Mouse (Mus musculus) leukemia stem cell, adult 10-12 weeks (primary cell): Measurements from ENCODE around the gene Cabcoco1. TPM values are rescaled to one million over a fixed set of nuclear protein-coding genes. Genes with fewer than 3 reads are reported as not detected.

Experiments
- polyA plus RNA-seq: library from polyadenylated mRNA; stranded (reverse); fragments of >175 nt; gene quantifications from 2 replicates; pipeline ENCODE4 v1.2.3, GENCODE M21; 2012; ENCODE audit warnings: low replicate concordance

Gene Cabcoco1
- polyA plus RNA-seq: not detected in 2 replicates

DNA sequence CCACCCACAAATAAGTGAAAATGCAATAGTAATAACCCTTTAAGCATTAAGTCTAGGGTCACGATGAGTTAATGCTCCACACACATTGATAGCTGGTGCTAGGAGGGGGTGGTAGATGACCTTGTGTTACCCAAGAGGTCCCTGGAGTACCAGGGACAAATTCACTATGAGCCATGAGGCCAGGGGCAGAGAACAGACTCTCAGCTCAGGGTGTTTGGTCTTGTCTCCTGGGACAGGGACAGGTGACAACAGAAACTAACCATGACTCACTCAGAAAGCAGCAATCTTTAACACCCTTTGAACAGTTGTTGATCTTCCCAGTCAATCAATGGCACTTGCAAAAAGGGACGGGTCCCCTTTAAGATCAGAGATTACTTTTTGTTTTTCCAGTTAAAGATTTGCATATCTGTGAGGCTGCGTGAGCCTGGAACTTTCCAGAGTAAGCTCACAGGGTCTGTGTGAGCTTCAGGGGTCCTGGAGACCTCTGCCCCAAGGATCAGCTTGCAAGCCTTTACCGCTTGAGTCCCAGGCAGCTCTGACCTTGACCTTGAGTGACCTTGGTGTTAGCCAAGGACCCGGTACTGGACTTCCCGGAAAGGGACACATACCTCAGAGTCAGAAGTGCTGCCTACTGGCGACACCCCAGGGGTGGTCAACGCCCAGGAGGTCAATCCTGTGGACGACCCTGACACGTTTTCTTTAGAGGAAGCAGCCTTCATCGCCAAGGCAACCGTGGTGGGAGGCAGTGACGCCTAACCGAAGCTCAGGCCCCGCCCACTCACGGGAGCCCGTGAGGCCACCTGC, at the start of gene Cabcoco1:
TSS of gene Cabcoco1 (minus strand) at position 758 of the 804 bp plus-strand sequence.

Other genes starting within 250 kb of the Cabcoco1 start
- gene Tmem26, start 181.8 kb upstream of the Cabcoco1 start, polyA plus RNA-seq: 1.4 and 3.8 TPM in 2 replicates